Mouse (Mus musculus) forebrain, embryonic 13.5 days (tissue): ENCODE measurements around the gene Efr3b. TPM values are rescaled to one million over a fixed set of nuclear protein-coding genes. Genes with fewer than 3 reads are reported as not detected.

Source experiments
- ATAC-seq: fragments of 200-750 bp; cut with Nextera tagmentation; 2 replicates; pipeline ENCODE4 v1.8.0; 2017
- H3K27ac ChIP-seq: fragments of 300-500 bp; sonication (generic); 2 replicates; pipeline ENCODE4 v1.5.1; 2015; ENCODE audit warnings: inconsistent platforms, mild to moderate bottlenecking, moderate library complexity
- H3K27me3 ChIP-seq: fragments of 300-500 bp; sonication (generic); 2 replicates; pipeline ENCODE4 v1.6.1; 2015; ENCODE audit warnings: mild to moderate bottlenecking, inconsistent platforms
- H3K36me3 ChIP-seq: fragments of 300-500 bp; sonication (generic); 2 replicates; pipeline ENCODE4 v1.6.1; 2015; ENCODE audit warnings: mild to moderate bottlenecking, inconsistent platforms; ENCODE audit not compliant: poor library complexity, severe bottlenecking
- H3K4me1 ChIP-seq: fragments of 300-500 bp; sonication (generic); 2 replicates; pipeline ENCODE4 v1.6.1; 2015; ENCODE audit warnings: inconsistent platforms
- H3K4me2 ChIP-seq: fragments of 300-500 bp; sonication (generic); 2 replicates; pipeline ENCODE4 v1.6.1; 2015; ENCODE audit warnings: inconsistent platforms, mild to moderate bottlenecking, moderate library complexity
- H3K4me3 ChIP-seq: fragments of 300-500 bp; sonication (generic); 2 replicates; pipeline ENCODE4 v1.5.1; 2015; ENCODE audit warnings: mild to moderate bottlenecking, inconsistent platforms
- H3K9ac ChIP-seq: fragments of 300-500 bp; sonication (generic); 2 replicates; pipeline ENCODE4 v1.6.1; 2015; ENCODE audit warnings: mild to moderate bottlenecking, inconsistent platforms
- H3K9me3 ChIP-seq: fragments of 300-500 bp; sonication (generic); replicated peaks from 2 replicates; pipeline ENCODE4 v1.6.1; 2016; ENCODE audit warnings: inconsistent platforms
- WGBS: fragments of 180-500 bp; shearing (Covaris S2); methylation state at CpG from one replicate; pipeline ENCODE4 v1.1.7; 2015; 5-methylcytosine and 5-hydroxymethylcytosine counted together
- polyA plus RNA-seq: library from polyadenylated mRNA; unstranded; fragments of >200 nt; fragmentation: Nextera tagmentation; extraction: Ambion mirVana; gene quantifications from 2 replicates; pipeline ENCODE4 v1.2.1, GENCODE M21; 2015

Efr3b gene
- polyA plus RNA-seq, 1 experiment from 2014 or later, result 20.7 TPM

DNA sequence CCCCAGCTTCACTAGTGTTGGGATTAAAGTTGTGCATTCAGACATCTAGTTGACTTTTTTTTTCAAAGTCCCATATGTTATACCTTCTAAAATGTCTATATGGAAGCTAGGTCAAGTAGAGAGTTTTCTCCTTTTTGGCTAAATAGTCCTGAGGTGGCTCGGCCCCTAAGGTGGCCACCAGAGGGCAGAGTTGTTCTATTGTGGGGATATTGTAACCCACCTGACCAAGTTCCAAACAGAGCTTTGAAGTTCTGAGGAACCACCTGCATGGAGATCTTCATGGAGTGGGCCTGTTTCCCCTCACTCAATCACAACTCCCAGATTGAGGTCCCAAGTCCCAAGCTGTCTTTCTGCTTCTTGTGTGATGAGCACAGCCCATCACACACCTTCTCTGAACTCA, 112.6 kb downstream of the Efr3b start:
- H3K36me3 ChIP-seq, result no peaks in the 10 kb centered on the region
- no peak overlapping the region for H3K4me3 ChIP-seq
- no peaks in the 10 kb centered on the region for H3K9me3 ChIP-seq
- peaks cover 8% of the 10 kb centered on the region; the same call in 1 of the 2 replicates for H3K4me1 ChIP-seq
- ATAC-seq, result peak; percentile 68; the same call in 1 of the 2 replicates
- no peak overlapping the region for H3K4me2 ChIP-seq
- WGBS, result 0% methylated on average over 1 of the region's 1 CpGs
- no peak overlapping the region for H3K27ac ChIP-seq
- H3K9ac ChIP-seq, result no peak overlapping the region
- no peaks in the 10 kb centered on the region for H3K27me3 ChIP-seq

DNA sequence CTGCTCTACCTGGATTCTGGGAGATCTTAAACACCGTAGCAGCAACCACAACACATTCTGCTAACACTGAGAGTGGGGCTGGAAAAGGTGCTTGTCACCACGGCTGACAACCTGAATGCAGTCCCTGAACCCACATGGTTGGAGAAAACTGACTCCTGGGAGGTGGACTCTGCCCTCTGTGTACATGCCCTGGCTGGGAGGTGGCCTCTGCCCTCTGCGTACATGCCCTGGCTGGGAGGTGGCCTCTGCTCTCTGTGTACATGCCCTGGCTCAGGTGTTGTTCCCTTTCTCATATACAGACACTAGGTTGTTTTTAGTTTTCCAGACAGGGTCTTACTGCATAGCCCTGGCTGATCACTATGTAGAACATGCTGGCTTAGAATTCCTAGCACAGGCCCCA, 119.3 kb downstream of the Efr3b start:
- H3K9ac ChIP-seq, result no peak overlapping the region
- ATAC-seq, result no peak
- no peak overlapping the region for H3K4me3 ChIP-seq
- 0 out of 2 replicates have a peak, but pooled peaks cover 6% of the 10 kb centered on the region for H3K36me3 ChIP-seq
- H3K27ac ChIP-seq, result no peak overlapping the region
- H3K9me3 ChIP-seq, result no peaks in the 10 kb centered on the region
- H3K27me3 ChIP-seq, result no peaks in the 10 kb centered on the region
- H3K4me1 ChIP-seq, result peaks cover 18% of the 10 kb centered on the region
- WGBS, result 93% methylated on average over 3 of the region's 3 CpGs
- no peak overlapping the region for H3K4me2 ChIP-seq

GRCm38 (mm10) chr12:3918577-3918976, 120.1 kb downstream of the Efr3b start:
- H3K9ac ChIP-seq, result no peak overlapping the region
- H3K27me3 ChIP-seq, result no peaks in the 10 kb centered on the region
- H3K27ac ChIP-seq, result no peak overlapping the region
- no peak overlapping the region for H3K4me3 ChIP-seq
- no peak for ATAC-seq
- H3K4me1 ChIP-seq, result peaks cover 18% of the 10 kb centered on the region
- 76% methylated on average over 3 of the region's 3 CpGs for WGBS
- H3K4me2 ChIP-seq, result no peak overlapping the region
- peaks cover 9% of the 10 kb centered on the region; the same call in 1 of the 2 replicates for H3K36me3 ChIP-seq
- H3K9me3 ChIP-seq, result no peaks in the 10 kb centered on the region

DNA sequence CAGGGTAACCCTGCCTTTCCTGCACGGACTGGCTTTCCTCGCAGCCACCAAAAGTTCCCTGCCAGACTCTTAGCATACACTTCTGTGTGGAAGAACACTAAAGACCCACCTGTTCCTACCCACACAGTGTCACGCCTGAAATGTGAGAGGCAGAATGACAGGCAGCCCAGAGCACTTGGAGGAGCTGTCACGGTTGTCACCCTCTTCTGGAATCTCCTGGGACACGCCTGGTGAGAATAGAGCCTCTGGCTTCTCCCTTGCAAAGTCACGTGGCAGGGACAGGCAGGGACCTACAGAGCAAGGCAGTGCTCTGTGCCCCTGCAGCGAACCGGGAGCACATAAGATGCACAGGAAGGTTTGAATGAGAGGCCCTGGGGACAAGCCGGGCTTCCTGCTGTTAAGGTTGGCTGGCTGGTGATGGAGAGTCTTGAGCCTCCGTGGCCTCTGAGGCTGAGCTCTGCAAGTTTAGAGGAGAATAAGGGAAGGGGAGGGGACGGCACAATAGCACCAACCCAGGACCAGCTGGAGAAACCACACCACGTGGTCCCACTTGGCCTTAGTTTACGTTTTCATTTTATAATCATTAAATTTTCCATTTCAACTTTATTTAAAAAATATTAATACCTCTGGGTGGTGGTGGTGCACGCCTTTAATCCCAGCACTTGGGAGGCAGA, 120.9 kb downstream of the Efr3b start:
- H3K9me3 ChIP-seq, result no peaks in the 10 kb centered on the region
- no peak overlapping the region for H3K4me2 ChIP-seq
- 26% methylated on average over 14 of the region's 14 CpGs for WGBS
- ATAC-seq, result peak; percentile 75
- H3K36me3 ChIP-seq, result peaks cover 9% of the 10 kb centered on the region; the same call in 1 of the 2 replicates
- no peak overlapping the region for H3K4me3 ChIP-seq
- H3K4me1 ChIP-seq, result peaks cover 18% of the 10 kb centered on the region
- H3K27me3 ChIP-seq, result no peaks in the 10 kb centered on the region
- H3K27ac ChIP-seq, result no peak overlapping the region
- peak overlapping the region; percentile 12; the same call in 1 of the 2 replicates for H3K9ac ChIP-seq

DNA sequence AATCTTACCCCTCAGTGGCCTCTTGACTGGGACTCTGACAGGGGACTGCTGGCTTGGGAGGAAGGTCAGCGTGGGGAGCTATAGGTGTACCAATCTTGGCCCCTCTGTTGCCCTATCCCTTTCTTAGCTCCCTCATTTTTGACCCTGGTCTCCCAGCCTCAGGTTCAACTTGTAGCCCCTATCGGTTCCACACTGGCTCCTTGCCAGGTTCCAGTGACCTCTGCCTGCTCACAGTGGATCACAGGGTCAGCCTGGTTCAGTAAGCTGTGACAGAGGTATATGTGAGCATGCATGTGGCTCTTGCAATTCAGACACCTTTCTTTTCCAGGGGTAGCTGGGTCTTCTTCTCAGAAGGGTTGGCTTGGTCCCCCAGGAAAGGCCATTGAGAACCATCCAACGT, 122.9 kb downstream of the Efr3b start:
- ATAC-seq, result no peak
- 84% methylated on average over 3 of the region's 3 CpGs for WGBS

More for the DNA sequence above, 122.9 kb downstream of the Efr3b start:
- H3K9ac ChIP-seq, result no peak overlapping the region
- no peak overlapping the region for H3K4me2 ChIP-seq
- no peak overlapping the region for H3K4me3 ChIP-seq
- H3K36me3 ChIP-seq, result peaks cover 20% of the 10 kb centered on the region; the same call in 1 of the 2 replicates
- peaks cover 9% of the 10 kb centered on the region for H3K4me1 ChIP-seq
- no peak overlapping the region for H3K27ac ChIP-seq
- H3K9me3 ChIP-seq, result no peaks in the 10 kb centered on the region
- no peaks in the 10 kb centered on the region for H3K27me3 ChIP-seq

Other genes starting within 250 kb of the Efr3b start
- gene Dnmt3a, start 232.9 kb downstream of the Efr3b start, polyA plus RNA-seq, result 98.5 and 110 TPM in 2 replicates
- 13.1 and 24.1 TPM in 2 replicates for gene Pomc, start 84.0 kb downstream of the Efr3b start, polyA plus RNA-seq
- gene Dnajc27, start 43.7 kb upstream of the Efr3b start, polyA plus RNA-seq, result 9.6 and 12.9 TPM in 2 replicates
- 6.4 and 7.6 TPM in 2 replicates for gene Adcy3, start 94.2 kb upstream of the Efr3b start, polyA plus RNA-seq
- gene Ptrhd1, start 195.1 kb upstream of the Efr3b start, polyA plus RNA-seq, result 5.1 and 5.7 TPM in 2 replicates
- gene Cenpo, start 195.4 kb upstream of the Efr3b start, polyA plus RNA-seq, result 14.8 and 16.2 TPM in 2 replicates